Mouse (Mus musculus): Measurements from ENCODE around the gene 1700021F05Rik. TPM values are rescaled to one million over a fixed set of nuclear protein-coding genes. Genes with fewer than 3 reads are reported as not detected.

1700021F05Rik gene
- polyA plus RNA-seq, 1 experiment, result 72.0 TPM

DNA sequence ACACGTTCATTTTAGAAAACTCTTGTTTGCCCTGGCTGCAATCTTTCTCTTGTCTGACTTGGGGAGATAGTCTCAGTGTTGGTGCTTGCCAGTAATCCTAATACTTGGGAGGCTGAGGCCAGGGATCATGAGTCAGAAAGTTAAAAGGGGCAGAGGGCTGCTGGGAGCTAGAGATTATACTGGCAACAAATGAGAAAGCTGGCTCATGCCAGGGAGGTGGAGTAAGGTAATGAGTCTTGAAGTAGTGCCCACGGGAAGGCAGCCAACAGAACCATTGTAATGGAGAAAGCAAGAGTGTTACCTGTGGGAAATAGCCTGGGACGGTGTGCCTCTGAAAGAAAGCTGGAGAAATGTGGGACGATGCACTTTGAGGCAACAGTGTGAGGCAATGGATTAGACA, 23.0 kb downstream of the 1700021F05Rik start:
- Histone ChIP-seq H3K4me3 (ENCODE audit: low read depth, low read length) (no peak overlapping the region), H3K4me1 (ENCODE audit: control insufficient read depth, insufficient read depth, low read length) (no peaks in the 10 kb centered on the region), H3K9me3 (replicated peaks; ENCODE audit: control insufficient read depth, insufficient read depth, low read length, poor library complexity, severe bottlenecking) (no peaks in the 10 kb centered on the region), H3K36me3 (ENCODE audit: control insufficient read depth, insufficient read depth, low read length, poor library complexity, severe bottlenecking) (no peaks in the 10 kb centered on the region), H3K27me3 (ENCODE audit: control insufficient read depth, insufficient read depth, low read length, poor library complexity, severe bottlenecking) (no peaks in the 10 kb centered on the region), H3K9ac (ENCODE audit: low read depth, poor library complexity, severe bottlenecking) (no peak overlapping the region), H3K27ac (ENCODE audit: insufficient read depth, low read length) (no peak overlapping the region)
- no peak for TF ChIP-seq EP300 (IDR thresholded peaks at IDR 0.05; ENCODE audit: insufficient read depth, low read depth, low read length)

DNA sequence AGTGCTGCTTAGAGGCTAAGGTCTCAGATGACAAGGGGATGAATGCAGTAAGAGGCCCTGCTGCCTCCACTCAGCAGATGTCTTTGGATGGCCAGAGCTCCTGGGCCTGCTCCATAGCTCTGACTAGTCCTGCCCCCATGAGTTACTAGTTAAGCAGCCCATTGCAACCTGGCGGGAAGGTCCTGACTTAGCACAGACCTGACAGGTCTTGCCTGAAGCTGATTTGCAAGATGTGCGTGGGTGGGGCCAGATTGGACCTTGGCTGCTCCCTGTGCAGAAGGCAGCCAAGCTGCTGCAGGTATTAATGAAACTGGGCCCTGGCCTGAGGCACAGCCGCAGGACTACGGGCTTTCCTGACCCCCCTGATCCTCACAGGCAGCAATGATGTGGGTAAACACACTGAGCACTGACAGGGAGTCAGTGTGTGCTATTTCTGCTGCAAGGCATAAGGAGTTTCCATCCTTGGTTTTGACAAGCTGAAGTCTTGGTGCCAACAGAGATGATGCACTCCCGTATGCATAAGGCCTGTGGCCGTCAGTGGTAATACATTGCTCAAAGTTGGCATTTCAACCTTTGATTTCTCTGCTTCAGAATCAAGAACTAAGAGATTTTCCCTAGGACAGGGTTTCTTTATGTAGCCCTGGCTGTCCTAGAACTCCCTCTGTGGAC, 23.7 kb downstream of the 1700021F05Rik start:
- Histone ChIP-seq H3K36me3 (ENCODE audit: control insufficient read depth, insufficient read depth, low read length, poor library complexity, severe bottlenecking) (no peaks in the 10 kb centered on the region), H3K4me3 (ENCODE audit: low read depth, low read length) (no peak overlapping the region), H3K9me3 (replicated peaks; ENCODE audit: control insufficient read depth, insufficient read depth, low read length, poor library complexity, severe bottlenecking) (no peaks in the 10 kb centered on the region), H3K4me1 (ENCODE audit: control insufficient read depth, insufficient read depth, low read length) (no peaks in the 10 kb centered on the region), H3K27ac (ENCODE audit: insufficient read depth, low read length) (no peak overlapping the region), H3K27me3 (ENCODE audit: control insufficient read depth, insufficient read depth, low read length, poor library complexity, severe bottlenecking) (no peaks in the 10 kb centered on the region), H3K9ac (ENCODE audit: low read depth, poor library complexity, severe bottlenecking) (no peak overlapping the region)
- TF ChIP-seq EP300 (IDR thresholded peaks at IDR 0.05; ENCODE audit: insufficient read depth, low read depth, low read length) (no peak), CTCF (IDR thresholded peaks at IDR 0.05; ENCODE audit: low read depth, low read length) (no peak), POLR2A (IDR thresholded peaks at IDR 0.05; ENCODE audit: insufficient read depth, low read length) (no peak)

DNA sequence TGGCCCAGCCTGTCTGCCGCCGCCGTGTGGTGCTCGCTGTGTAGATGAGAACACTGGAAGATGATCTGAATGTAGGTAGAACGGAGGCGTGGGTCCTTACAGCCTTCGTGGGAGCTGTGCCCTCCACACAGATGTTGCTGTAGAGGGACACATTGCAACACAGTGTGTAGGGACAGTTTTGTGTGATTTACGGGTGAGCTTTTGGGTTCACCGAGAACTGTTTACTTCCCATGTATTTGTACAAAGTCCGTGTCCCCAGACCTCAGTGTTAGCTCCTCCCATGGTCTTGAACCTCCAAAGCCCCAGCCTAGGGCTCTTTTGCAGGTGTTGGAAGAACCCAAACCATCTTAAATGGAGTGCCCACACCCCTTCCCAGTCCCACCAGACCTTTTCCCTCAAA, 27.8 kb downstream of the 1700021F05Rik start:
- no peaks in the 10 kb centered on the region for H3K36me3 ChIP-seq (ENCODE audit: control insufficient read depth, insufficient read depth, low read length, poor library complexity, severe bottlenecking)
- H3K4me3 ChIP-seq (ENCODE audit: low read depth, low read length), result no peak overlapping the region
- peaks cover 8% of the 10 kb centered on the region for H3K4me1 ChIP-seq (ENCODE audit: control insufficient read depth, insufficient read depth, low read length)
- no peak overlapping the region for H3K9ac ChIP-seq (ENCODE audit: low read depth, poor library complexity, severe bottlenecking)
- H3K9me3 ChIP-seq (replicated peaks; ENCODE audit: control insufficient read depth, insufficient read depth, low read length, poor library complexity, severe bottlenecking), result no peaks in the 10 kb centered on the region
- TF ChIP-seq CTCF (IDR thresholded peaks at IDR 0.05; ENCODE audit: low read depth, low read length), result no peak
- TF ChIP-seq POLR2A (IDR thresholded peaks at IDR 0.05; ENCODE audit: insufficient read depth, low read length), result no peak
- no peak for TF ChIP-seq EP300 (IDR thresholded peaks at IDR 0.05; ENCODE audit: insufficient read depth, low read depth, low read length)
- no peaks in the 10 kb centered on the region for H3K27me3 ChIP-seq (ENCODE audit: control insufficient read depth, insufficient read depth, low read length, poor library complexity, severe bottlenecking)
- no peak overlapping the region for H3K27ac ChIP-seq (ENCODE audit: insufficient read depth, low read length)

GRCm38 (mm10) chr10:43509228-43509627, 31.6 kb downstream of the 1700021F05Rik start:
- Histone ChIP-seq H3K27me3 (ENCODE audit: control insufficient read depth, insufficient read depth, low read length, poor library complexity, severe bottlenecking) (no peaks in the 10 kb centered on the region), H3K27ac (ENCODE audit: insufficient read depth, low read length) (no peak overlapping the region), H3K4me1 (ENCODE audit: control insufficient read depth, insufficient read depth, low read length) (peaks cover 8% of the 10 kb centered on the region), H3K4me3 (ENCODE audit: low read depth, low read length) (no peak overlapping the region), H3K9me3 (replicated peaks; ENCODE audit: control insufficient read depth, insufficient read depth, low read length, poor library complexity, severe bottlenecking) (no peaks in the 10 kb centered on the region), H3K9ac (ENCODE audit: low read depth, poor library complexity, severe bottlenecking) (no peak overlapping the region), H3K36me3 (ENCODE audit: control insufficient read depth, insufficient read depth, low read length, poor library complexity, severe bottlenecking) (no peaks in the 10 kb centered on the region)
- TF ChIP-seq CTCF (IDR thresholded peaks at IDR 0.05; ENCODE audit: low read depth, low read length), result no peak
- TF ChIP-seq EP300 (IDR thresholded peaks at IDR 0.05; ENCODE audit: insufficient read depth, low read depth, low read length), result no peak
- no peak for TF ChIP-seq POLR2A (IDR thresholded peaks at IDR 0.05; ENCODE audit: insufficient read depth, low read length)

GRCm38 (mm10) chr10:43507051-43507450, 33.7 kb downstream of the 1700021F05Rik start:
- Histone ChIP-seq H3K9ac (ENCODE audit: low read depth, poor library complexity, severe bottlenecking) (no peak overlapping the region), H3K27ac (ENCODE audit: insufficient read depth, low read length) (peak overlapping the region; percentile 67), H3K4me3 (ENCODE audit: low read depth, low read length) (no peak overlapping the region), H3K27me3 (ENCODE audit: control insufficient read depth, insufficient read depth, low read length, poor library complexity, severe bottlenecking) (no peaks in the 10 kb centered on the region), H3K36me3 (ENCODE audit: control insufficient read depth, insufficient read depth, low read length, poor library complexity, severe bottlenecking) (no peaks in the 10 kb centered on the region), H3K4me1 (ENCODE audit: control insufficient read depth, insufficient read depth, low read length) (peaks cover 8% of the 10 kb centered on the region), H3K9me3 (replicated peaks; ENCODE audit: control insufficient read depth, insufficient read depth, low read length, poor library complexity, severe bottlenecking) (no peaks in the 10 kb centered on the region)
- TF ChIP-seq CTCF (IDR thresholded peaks at IDR 0.05; ENCODE audit: low read depth, low read length) (no peak), EP300 (IDR thresholded peaks at IDR 0.05; ENCODE audit: insufficient read depth, low read depth, low read length) (0 out of 2 replicates have a peak, but pooled peaks have one; percentile 8)

DNA sequence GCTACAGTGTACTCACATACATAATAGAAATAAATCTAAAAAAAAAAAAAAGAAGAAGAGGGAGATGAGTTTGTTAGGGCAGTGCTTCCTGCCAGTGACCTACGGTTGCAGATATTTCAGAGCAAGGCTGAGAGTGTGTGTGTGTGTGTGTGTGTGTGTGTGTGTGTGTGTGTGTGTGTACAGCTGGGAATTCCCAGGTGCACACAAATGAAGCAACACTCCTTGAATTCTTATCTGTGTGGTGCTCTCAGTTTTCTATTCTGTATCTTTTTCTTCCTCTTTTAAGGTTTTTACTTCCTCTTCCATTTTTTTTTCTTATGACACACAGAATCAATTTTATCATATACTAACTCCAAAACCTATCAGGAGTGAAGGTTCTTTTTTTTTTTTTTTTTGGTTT, 36.5 kb downstream of the 1700021F05Rik start:
- H3K27ac ChIP-seq (ENCODE audit: insufficient read depth, low read length), result no peak overlapping the region
- H3K9ac ChIP-seq (ENCODE audit: low read depth, poor library complexity, severe bottlenecking), result no peak overlapping the region
- no peak overlapping the region for H3K4me3 ChIP-seq (ENCODE audit: low read depth, low read length)
- H3K27me3 ChIP-seq (ENCODE audit: control insufficient read depth, insufficient read depth, low read length, poor library complexity, severe bottlenecking), result no peaks in the 10 kb centered on the region
- H3K36me3 ChIP-seq (ENCODE audit: control insufficient read depth, insufficient read depth, low read length, poor library complexity, severe bottlenecking), result 0 out of 2 replicates have a peak, but pooled peaks cover 2% of the 10 kb centered on the region
- H3K9me3 ChIP-seq (replicated peaks; ENCODE audit: control insufficient read depth, insufficient read depth, low read length, poor library complexity, severe bottlenecking), result no peaks in the 10 kb centered on the region
- peaks cover 3% of the 10 kb centered on the region for H3K4me1 ChIP-seq (ENCODE audit: control insufficient read depth, insufficient read depth, low read length)
- TF ChIP-seq POLR2A (IDR thresholded peaks at IDR 0.05; ENCODE audit: insufficient read depth, low read length) (no peak), EP300 (IDR thresholded peaks at IDR 0.05; ENCODE audit: insufficient read depth, low read depth, low read length) (no peak)
